Mouse (Mus musculus): Measurements from ENCODE around the gene Sowahd. TPM values are rescaled to one million over a fixed set of nuclear protein-coding genes. Genes with fewer than 3 reads are reported as not detected.
"Not testable (repeated sequence)": the region's sequence is repeated elsewhere in the genome, so short reads cannot be mapped to it uniquely, and the experiment has no call there.

Gene Sowahd
- under 1 TPM in 1 of 2 experiments, not detected in 1; 0.34 TPM for total RNA-seq (2021)
- long read RNA-seq, experiment 1: 0 reads
- long read RNA-seq, experiment 2: 0 reads

DNA sequence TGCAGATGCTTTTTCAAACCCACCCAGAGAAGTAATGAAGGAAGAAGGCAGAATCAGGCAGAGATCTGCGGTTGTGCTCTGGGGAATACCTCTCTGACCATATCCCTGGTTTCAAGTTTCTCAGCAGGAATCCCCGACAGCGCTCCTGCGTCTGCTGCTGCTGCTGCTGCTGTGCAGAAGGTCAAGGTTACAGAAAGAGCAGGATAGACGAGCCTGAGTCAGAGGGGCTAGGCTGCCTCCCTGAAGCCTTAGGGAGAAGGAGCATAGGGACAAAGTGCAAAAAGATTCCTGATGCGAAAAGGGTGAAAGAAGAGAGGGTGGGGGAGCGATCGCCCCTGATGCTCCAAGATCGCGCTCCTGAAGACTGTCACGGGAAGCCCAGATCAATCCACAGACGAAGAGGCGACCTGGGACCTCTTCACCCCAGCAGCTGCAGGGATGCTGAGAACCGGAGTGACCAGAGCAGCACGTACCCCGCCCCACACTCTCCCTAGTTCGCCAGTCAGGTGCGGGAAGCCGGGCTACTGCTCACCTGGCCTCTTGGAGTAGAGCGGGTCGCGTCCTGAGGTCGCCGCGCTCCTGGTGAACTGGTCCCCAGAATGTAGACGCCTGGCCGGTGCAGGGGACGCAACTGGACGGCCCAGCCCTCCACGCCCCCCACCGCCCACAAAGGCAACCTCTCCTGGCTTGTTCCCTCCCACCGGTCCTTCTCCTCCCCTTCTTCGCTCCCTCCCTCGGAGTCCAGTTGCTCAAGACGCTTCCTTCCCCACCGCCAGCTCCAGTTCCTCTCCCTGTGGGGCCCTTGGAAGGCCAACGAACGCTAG lies at the start of gene Sowahd:
Sowahd (plus strand) TSS at position 780 of the 824 bp plus-strand sequence.
- DNase-seq (ENCODE audit: low spot score in 2 of 2): no peak

DNA sequence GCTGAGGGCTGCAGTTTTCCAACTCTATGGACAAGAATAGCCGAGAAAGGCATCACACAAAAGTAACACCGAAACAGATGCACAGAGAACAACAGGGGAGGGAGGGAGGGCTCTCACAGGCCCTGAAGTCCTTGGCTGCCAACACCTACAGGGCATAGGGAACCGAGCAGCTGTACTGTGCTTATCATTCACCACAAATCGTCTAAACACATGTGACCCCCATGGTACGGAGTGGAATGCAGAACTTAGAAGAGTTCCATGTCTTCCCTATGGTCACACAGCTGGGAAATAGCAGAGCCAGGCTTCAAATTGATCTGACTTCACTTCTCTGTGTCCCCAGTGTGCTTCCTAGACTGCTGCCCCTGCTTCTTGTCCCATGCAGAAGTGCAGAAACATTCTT lies 34.8 kb upstream of the Sowahd start:
- no peak for DNase-seq (ENCODE audit: low spot score in 2 of 2)

DNA sequence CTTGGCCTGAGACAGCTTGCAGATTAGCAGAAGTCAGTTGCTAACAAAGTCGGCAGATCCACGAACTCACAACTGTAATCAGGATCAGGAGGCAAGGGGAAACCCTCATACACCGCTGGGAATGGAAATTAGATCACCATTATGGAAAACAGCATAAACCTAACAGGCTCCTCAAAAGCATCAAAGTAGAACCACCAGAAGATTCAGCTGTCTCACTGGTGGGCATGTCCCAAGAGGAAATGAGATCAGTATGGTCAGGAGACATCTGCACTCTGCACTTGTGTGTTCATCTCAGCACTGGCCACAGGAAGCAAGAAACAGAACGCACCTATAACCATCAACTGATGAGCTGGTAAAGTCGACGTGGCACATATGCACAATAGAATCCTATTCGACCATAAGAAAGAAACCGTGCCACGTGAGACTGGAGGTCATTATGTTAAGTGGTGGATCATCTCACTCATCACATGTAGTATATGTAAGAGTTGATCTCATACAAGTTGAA lies 30.4 kb upstream of the Sowahd start:
- DNase-seq (ENCODE audit: low spot score in 2 of 2): no peak

DNA sequence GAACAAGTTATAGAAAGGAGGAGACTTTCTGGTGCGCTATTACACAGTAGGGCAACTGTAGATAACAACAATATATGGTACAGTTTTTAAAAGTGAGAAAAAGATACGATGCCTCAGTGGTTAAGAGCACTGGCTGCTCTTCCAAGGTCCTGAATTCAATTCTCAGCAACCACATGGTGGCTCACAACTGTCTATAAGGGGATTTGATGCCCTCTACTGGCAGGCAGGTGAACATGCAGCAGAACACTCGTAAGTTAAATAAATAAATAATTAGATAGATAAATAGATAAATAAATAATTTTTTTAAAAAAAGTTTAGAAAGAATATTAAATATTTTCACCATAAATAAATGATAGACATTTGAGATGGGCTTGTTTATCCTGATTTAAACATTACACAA lies 29.6 kb upstream of the Sowahd start:
- no peak for DNase-seq (ENCODE audit: low spot score in 2 of 2)

DNA sequence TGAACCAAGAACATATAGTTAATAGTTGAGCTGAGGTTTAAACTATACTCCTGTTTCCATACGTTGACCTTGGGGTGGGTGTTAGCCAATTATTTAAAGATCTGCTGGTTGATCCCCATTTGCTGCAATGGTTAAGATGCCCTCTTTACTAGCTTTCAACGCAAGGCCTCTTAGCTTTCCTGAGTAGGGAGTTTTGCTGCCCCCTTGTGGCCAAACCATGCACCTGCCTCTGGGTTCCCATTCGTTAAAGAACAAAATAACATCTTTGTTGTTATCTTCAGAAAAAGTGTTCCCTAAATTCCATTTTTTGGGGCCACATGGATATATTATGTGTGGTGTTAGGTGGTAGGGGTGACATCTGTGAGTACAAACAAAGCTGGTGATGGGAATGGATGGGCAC lies 26.0 kb upstream of the Sowahd start:
- DNase-seq (ENCODE audit: low spot score in 2 of 2): peak; percentile 47 to 48

DNA sequence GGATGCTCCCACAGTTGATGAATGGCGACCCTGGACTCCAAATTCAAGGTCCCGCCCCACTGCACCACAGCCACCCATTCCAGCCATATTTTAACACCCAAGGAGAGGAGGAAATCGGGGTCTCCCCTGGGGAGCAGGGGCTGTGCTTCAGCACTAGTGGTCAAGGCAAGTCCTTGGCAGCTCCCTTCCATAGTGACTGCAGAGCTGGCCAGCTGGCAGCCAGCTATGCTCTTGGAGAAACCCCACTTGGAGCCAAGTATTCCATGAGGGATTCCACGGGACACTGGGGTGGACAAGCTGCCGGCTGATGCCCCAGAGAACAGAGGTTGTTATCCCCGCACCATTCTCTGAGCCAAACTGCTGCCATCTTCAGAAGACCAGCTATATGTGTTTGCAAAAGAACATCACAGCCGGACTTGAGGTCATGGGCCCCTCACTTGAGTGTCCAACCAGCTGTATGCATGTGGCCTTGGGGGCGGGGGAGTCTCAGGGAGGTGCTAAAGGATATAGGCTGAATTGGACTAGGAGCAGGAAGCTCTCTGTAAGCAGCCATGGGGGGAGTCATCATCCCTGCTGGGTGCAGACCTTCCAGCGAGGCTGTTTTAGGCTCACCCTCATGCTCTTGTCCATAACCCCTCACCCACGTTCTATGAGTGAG lies 24.9 kb upstream of the Sowahd start:
- DNase-seq (ENCODE audit: low spot score in 2 of 2): peak in 1 of 2 experiments; percentile 7

DNA sequence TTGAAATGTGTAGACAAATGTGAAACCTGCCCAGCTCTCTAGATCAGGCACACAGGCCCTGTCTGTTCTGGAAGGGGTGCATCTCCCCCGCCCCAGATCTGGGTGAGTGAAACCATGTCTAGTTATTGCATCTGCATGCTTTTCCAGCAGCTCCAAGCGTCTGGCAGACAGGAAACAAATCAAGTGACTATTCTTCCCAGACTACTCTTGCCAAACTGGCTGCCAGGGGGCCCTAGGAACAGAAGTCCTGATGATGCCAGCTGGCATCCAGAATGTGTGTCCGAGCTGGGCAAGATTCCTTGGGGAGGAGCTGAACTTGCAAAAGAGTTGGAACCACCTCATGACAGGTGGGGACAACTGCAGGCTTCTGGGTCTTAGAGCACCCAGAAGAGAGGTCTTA lies 20.3 kb upstream of the Sowahd start:
- peak in 1 of 2 experiments; percentile 22 for DNase-seq (ENCODE audit: low spot score in 2 of 2)

DNA sequence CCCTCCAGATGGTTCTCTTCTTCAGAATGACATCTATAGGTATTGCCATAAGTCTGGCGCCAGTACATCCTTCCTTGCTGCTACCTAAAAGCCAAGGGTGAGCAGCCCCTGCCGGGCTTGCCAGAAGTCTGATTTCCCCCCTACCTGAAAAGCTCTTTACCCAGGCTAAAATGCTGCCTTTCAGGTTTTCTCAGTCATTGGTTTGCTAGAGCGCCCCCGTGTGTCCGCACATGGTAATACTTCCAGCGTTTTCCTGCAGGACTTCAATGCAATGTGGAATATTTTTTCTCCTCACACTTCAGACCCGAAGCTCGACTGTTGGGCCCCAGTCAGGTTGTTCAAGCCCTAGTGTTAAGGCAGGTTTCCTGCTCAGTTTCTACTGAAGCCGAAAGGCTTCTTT lies 5.9 kb upstream of the Sowahd start:
- DNase-seq (ENCODE audit: low spot score in 2 of 2): peak in 1 of 2 experiments; percentile 27

DNA sequence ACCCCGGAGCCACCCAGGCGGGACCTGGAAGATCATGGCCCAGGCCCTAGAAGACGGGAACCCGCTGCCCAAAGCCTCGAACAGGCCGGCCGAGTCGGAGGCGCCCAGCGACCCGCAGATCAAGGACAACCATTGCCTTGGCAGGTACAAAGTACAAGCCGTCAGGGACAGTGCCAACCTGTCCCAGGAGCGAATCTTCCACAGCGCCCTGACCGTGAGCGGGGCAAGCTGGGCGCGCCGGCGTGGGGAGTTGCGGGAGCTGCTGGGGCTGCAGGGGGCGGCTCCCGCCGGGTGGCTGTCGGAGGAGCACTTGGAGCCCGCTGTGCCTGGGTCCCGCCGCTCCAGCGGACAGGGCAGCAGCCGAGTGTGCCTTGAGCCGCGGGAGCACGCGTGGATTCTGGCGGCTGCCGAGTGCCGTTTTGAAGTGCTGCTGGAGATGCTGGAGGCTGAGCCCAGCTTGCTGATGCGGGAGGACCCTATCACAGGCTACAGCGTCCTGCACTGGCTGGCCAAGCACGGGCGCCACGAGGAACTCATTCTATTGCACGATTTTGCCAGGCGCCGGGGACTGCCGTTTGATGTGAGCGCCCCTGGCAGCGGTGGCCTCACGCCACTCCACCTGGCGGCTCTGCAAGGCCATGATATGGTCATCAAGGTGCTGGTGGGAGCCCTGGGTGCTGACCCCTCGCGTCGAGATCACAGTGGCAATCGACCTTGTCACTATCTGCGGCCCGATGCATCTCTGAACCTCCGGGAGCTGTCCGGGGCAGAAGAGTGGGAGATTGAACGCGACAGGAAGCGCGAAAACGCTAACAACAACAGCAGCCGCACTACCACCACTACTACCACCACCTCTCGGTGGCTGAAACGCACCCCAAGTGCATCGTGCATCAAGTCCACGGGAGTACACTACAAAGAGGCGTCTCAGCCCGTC lies 512 bp downstream of the Sowahd start:
- DNase-seq (ENCODE audit: low spot score in 2 of 2): peak in 1 of 2 experiments; percentile 7

DNA sequence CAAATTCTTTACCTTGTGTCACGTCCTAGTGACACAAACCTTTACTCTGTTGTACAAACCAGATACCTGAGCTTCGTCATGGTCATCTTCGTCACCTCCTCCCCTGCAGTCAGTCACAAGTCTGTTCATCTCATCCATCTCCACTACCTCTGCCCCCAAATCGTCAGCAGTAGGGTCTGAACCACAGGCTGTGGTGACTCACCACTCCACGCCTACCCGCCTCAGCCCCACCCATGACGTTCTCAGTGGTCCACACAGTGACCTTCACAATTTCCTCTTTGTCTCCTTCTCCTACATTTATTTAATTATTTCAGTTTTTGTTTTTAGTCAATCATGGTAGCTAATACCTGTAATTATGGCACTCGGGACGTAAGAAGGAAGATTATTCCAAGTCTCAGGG lies 15.3 kb downstream of the Sowahd start:
- no peak for DNase-seq (ENCODE audit: low spot score in 2 of 2)

DNA sequence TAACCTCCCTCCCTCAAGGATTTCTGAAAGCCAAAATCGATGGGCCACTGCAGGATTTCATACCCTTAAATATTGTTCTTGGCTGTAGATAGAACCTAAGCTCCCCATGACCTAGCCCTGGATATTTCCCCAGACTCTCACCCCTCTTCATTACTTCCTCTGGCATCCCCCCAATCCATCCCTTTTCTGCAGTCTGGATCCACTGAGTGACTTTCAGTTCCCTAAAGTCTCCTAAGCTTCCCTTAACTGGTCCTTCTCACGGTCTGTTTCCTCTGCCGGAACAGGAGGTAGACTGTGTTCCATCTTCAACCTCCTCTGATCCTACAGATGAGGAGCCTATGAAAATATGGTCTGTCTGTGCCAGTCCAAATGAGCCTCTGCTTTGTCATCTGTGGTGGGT lies 18.7 kb downstream of the Sowahd start:
- no peak for DNase-seq (ENCODE audit: low spot score in 2 of 2)

DNA sequence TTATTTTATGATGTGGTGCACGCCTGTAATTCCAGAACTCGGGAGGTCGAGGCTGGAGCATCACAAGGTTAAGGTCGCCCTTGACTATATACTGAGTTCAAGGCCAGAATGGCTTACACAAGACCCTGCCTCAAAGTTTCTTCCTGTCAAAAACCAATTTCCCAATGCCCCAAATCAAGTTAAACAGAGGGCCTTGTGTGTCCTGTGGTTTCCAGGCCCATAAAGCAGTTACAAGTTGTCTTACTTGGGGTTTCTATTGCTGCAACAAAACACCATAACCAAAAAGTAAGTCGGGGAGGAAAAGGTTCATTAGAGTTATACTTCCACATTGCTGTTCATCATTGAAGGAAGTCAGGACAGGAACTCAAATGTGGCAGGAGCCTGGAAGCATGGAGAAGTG lies 20.1 kb downstream of the Sowahd start:
- no peak for DNase-seq (ENCODE audit: low spot score in 2 of 2)

DNA sequence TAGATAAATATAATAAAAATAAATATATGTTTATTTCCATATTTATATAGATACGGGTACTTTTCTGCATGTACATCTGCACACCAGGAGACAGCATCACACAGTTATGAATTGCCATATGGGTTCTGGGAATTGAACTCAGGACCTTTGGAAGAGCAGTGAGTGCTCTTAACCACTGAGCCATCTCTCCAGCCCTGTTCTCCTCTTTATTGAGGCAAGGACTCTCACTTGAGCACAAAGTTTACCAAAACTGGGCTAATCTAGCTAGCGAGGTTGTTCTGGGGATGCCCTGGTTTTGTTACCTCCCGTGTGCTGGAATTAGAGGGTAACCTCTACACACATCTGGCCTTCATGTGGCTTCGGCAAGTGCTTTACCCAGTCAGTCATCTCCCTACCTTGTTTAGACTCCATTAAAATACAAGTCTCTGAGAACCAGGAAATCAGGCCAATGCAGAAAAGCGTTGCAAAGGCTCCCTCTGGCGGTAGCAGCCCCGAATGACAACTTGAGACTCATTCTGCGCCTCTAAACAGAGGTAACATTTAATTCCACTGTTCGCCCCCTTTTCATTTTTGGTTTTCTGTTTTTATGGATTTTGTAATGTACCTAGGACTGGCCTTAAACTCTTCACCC lies 25.7 kb downstream of the Sowahd start:
- DNase-seq (ENCODE audit: low spot score in 2 of 2): peak in 1 of 2 experiments; percentile 26

DNA sequence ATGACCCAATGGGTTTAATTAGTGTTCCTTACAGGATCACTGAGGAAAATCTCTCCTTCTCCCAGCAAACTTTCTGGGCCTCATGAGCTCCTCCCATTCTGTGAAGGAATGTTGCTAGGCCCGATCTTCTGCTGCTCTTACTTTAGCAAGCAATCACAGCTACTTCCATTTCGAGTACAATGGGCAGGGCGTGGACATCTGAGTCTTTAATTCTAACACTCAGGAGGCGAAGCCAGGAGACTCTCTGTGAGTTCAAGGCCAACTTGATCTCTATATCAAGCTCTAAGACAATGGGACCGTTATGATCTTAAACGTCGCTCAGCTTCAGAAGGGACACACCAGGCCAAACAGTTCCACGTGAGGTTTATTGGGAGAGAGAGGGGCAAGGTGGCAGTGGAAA lies 28.0 kb downstream of the Sowahd start:
- no peak for DNase-seq (ENCODE audit: low spot score in 2 of 2)

DNA sequence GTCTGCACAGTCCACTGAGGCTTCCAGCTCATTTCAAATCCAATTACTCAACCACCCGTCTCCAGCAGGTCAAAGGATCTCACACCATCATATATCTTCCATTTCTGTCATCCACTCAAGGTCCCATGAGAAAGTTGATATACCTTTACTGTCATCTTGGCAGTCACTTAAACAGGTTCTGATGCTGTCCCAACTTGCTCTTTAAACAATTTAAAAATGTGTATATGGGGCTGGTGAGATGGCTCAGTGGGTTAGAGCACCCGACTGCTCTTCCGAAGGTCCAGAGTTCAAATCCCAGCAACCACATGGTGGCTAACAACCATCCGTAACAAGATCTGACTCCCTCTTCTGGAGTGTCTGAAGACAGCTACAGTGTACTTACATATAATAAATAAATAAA lies 31.7 kb downstream of the Sowahd start:
- not testable (repeated sequence) for DNase-seq (ENCODE audit: low spot score in 2 of 2)

DNA sequence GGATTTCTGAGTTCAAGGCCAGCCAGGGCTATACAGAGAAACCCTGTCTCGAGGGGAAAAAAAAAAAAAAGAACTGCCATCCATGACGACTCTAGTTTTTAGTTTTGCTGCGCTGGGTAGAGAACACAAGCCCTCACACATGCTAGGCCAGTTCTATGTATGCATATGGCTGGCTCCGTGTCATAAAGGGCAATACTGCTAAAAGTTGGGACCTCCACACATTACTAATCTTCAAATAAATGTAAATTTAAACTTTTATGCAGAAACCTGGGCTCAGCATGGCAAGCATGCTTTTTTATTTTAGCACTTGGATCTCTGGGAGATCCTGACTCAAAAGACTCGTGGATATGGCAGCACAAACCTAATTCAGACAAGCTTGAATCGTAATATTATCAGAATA lies 32.5 kb downstream of the Sowahd start:
- DNase-seq (ENCODE audit: low spot score in 2 of 2): no peak

DNA sequence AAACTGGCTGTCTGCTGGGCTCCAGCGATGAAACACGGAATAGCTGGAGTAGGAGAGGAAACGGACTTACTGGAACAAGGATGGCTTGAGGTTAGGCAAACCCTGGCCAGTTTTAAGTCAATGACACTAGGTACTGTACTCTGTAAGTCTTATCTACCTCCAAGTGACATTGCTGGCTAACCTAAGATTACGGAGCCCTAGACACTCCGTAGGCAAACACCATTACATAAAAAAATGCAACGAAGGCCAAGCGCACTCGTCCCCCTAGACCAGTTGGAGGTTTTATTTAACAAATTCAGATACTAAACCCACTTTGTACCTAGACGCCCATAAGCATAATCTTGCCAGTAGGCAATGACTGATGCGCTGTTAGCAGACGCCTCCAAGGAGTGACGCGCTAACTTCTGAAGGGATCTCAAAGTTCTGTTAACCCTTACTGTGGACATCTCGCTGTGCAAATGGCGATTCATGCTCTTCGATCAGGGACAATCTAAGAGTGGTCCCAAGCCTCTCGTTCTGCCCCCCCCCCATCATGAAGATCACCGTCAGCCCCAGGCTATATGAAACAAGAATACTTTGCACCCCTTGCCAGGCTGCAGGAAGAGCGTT lies 35.8 kb downstream of the Sowahd start:
- no peak for DNase-seq (ENCODE audit: low spot score in 2 of 2)

DNA sequence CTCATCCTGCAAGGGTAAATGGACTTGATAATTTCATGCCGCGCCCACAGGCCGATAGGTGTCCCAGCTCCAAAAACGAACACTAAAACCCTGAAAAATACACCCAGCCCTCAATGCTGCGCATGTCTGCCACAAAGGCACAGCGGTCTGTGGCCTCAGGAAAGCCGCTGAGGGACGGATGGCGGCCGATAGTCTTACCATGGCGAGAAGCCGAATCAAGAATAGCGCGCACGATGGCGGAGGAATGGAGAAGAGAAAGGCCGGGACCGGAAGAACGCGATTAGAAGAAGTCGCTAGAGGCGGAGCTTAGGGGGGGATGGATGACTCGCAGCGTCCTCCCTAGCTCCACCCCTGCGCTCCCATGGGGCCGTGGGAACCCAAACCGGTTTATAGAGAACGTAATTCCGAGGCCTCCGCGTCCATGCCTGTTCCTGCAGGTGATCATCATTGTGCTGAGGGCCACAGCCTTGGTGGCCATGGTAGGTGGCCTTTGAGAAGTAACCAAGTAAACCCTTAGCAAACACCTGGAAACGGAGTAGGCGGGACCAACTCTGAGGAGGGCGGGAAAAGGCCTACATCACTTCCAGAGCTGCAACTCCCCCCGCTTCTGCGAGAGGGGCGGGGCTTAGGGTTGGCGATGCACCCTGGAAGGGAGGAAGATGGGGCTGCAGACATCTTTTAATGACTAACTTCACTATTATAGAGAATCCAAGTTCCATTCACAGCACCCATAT lies 36.4 kb downstream of the Sowahd start, which contains the start of gene Rpl39:
Rpl39 (minus strand) TSS at position 476 of the 734 bp plus-strand sequence.
- DNase-seq (ENCODE audit: low spot score in 2 of 2): peak; percentile 55 to 81

DNA sequence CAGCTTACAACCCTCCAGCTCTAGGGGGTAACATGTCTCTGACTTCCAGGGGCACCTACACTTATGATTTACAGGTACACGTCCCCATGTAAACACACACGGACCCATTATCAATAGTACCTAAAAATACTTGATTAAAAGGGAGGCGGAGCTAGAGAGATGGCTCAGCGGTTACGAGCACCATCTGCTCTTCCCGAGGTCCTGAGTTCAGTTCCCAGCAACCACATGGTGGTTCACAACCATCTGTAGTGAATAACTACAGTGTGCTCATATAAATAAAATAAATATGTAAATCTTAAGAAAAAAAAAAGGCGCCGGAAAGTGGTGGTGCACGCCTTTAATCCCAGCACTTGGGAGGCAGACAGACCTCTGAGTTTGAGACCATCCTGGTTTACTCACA lies 37.0 kb downstream of the Sowahd start:
- DNase-seq (ENCODE audit: low spot score in 2 of 2): no peak

DNA sequence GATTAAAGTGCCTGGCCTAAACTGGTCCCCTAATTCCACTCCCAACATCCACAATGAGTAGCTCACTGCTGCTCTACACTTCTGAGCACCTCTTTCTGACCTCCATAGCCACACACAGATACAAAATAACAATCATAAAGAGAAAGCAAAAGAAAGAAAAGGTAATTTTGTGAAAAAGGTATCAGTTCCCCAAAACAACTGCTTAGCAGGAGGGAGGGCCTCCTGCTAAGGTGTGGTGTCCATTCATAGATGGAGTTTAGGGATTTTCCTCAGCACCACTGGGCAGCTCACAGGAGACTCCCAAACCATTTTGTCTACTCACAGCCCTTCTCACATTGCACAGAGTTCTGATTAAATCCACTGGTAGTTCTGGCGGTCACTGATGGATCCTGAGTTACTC lies 40.1 kb downstream of the Sowahd start:
- no peak for DNase-seq (ENCODE audit: low spot score in 2 of 2)
